Mouse (Mus musculus): Measurements from ENCODE around the gene Elp5. TPM values are rescaled to one million over a fixed set of nuclear protein-coding genes. Genes with fewer than 3 reads are reported as not detected.
A peak's percentile ranks its signal among the peaks of the same experiment; 100 is the strongest.

Gene Elp5
- total RNA-seq, 2 experiments from 2014 or later = 72.8 to 72.9 TPM

GRCm38 (mm10) chr11:69939731-69940130, 42.6 kb downstream of the Elp5 start:
- no peak overlapping the region for H3K4me3 ChIP-seq
- no peak overlapping the region for H3K27ac ChIP-seq
- DNase-seq (ENCODE audit: low spot score in 2 of 2) = no peak
- TF ChIP-seq CTCF (conservative IDR thresholded peaks at IDR 0.05) = no peak

GRCm38 (mm10) chr11:69939181-69939580, 43.1 kb downstream of the Elp5 start:
- DNase-seq (ENCODE audit: low spot score in 2 of 2) = no peak
- Histone ChIP-seq H3K4me3 (no peak overlapping the region), H3K27ac (no peak overlapping the region)
- TF ChIP-seq CTCF (conservative IDR thresholded peaks at IDR 0.05) = no peak

- no peak for TF ChIP-seq CTCF (conservative IDR thresholded peaks at IDR 0.05)
- no peak overlapping the region for H3K27ac ChIP-seq
- DNase-seq (ENCODE audit: low spot score in 2 of 2) = no peak
- H3K4me3 ChIP-seq = no peak overlapping the region
These were observed 43.8 kb downstream of the Elp5 start for GRCm38 (mm10) chr11:69938401-69938979.

GRCm38 (mm10) chr11:69937834-69938233, 44.5 kb downstream of the Elp5 start:
- TF ChIP-seq CTCF (conservative IDR thresholded peaks at IDR 0.05) = no peak
- no peak overlapping the region for H3K4me3 ChIP-seq
- no peak for DNase-seq (ENCODE audit: low spot score in 2 of 2)
- H3K27ac ChIP-seq = no peak overlapping the region

- Histone ChIP-seq H3K27ac (no peak overlapping the region), H3K4me3 (no peak overlapping the region)
- no peak for DNase-seq (ENCODE audit: low spot score in 2 of 2)
- TF ChIP-seq CTCF (conservative IDR thresholded peaks at IDR 0.05) = no peak
These were observed 44.9 kb downstream of the Elp5 start for GRCm38 (mm10) chr11:69937385-69937784.

GRCm38 (mm10) chr11:69936714-69937347, 45.5 kb downstream of the Elp5 start:
- H3K4me3 ChIP-seq = no peak overlapping the region
- TF ChIP-seq CTCF (conservative IDR thresholded peaks at IDR 0.05) = no peak
- H3K27ac ChIP-seq = no peak overlapping the region
- DNase-seq (ENCODE audit: low spot score in 2 of 2) = no peak

- no peak for DNase-seq (ENCODE audit: low spot score in 2 of 2)
- Histone ChIP-seq H3K4me3 (peak overlapping the region; percentile 51), H3K27ac (no peak overlapping the region)
- no peak for TF ChIP-seq CTCF (conservative IDR thresholded peaks at IDR 0.05)
These were observed 46.2 kb downstream of the Elp5 start for GRCm38 (mm10) chr11:69936156-69936555.

- Histone ChIP-seq H3K27ac (no peak within 1 kb of the TSS), H3K4me3 (peak within 1 kb of the TSS; percentile 51)
- peak; percentile 85 to 88 for DNase-seq (ENCODE audit: low spot score in 2 of 2)
- no peak for TF ChIP-seq CTCF (conservative IDR thresholded peaks at IDR 0.05)
These were observed 47.0 kb downstream of the Elp5 start, which contains the start of gene Ybx2 for GRCm38 (mm10) chr11:69935137-69935879. Ybx2 (plus strand) TSS chr11:69935796.

- Histone ChIP-seq H3K4me3 (no peak overlapping the region), H3K27ac (no peak overlapping the region)
- DNase-seq (ENCODE audit: low spot score in 2 of 2) = no peak
- TF ChIP-seq CTCF (conservative IDR thresholded peaks at IDR 0.05) = no peak
These were observed 47.6 kb downstream of the Elp5 start for GRCm38 (mm10) chr11:69934681-69935080.

- peak; percentile 92 for TF ChIP-seq CTCF (conservative IDR thresholded peaks at IDR 0.05)
- peak; percentile 81 to 94 for DNase-seq (ENCODE audit: low spot score in 2 of 2)
- Histone ChIP-seq H3K27ac (no peak overlapping the region), H3K4me3 (0 out of 2 replicates have a peak overlapping the region, but pooled peaks have one; percentile 23)
These were observed 48.1 kb downstream of the Elp5 start for GRCm38 (mm10) chr11:69934169-69934568.

GRCm38 (mm10) chr11:69933066-69933465, 49.3 kb downstream of the Elp5 start:
- no peak for TF ChIP-seq CTCF (conservative IDR thresholded peaks at IDR 0.05)
- no peak overlapping the region for H3K4me3 ChIP-seq
- H3K27ac ChIP-seq = no peak overlapping the region
- DNase-seq (ENCODE audit: low spot score in 2 of 2) = no peak

- TF ChIP-seq CTCF (conservative IDR thresholded peaks at IDR 0.05) = peak; percentile 66
- Histone ChIP-seq H3K4me3 (no peak overlapping the region), H3K27ac (no peak overlapping the region)
- no peak for DNase-seq (ENCODE audit: low spot score in 2 of 2)
These were observed 50.1 kb downstream of the Elp5 start for GRCm38 (mm10) chr11:69932254-69932653.

- no peak for DNase-seq (ENCODE audit: low spot score in 2 of 2)
- Histone ChIP-seq H3K4me3 (no peak overlapping the region), H3K27ac (no peak overlapping the region)
- TF ChIP-seq CTCF (conservative IDR thresholded peaks at IDR 0.05) = no peak
These were observed 50.5 kb downstream of the Elp5 start for GRCm38 (mm10) chr11:69931769-69932168.
